Mouse (Mus musculus): ENCODE data around the gene Mllt1.

The Mllt1 gene

DNA sequence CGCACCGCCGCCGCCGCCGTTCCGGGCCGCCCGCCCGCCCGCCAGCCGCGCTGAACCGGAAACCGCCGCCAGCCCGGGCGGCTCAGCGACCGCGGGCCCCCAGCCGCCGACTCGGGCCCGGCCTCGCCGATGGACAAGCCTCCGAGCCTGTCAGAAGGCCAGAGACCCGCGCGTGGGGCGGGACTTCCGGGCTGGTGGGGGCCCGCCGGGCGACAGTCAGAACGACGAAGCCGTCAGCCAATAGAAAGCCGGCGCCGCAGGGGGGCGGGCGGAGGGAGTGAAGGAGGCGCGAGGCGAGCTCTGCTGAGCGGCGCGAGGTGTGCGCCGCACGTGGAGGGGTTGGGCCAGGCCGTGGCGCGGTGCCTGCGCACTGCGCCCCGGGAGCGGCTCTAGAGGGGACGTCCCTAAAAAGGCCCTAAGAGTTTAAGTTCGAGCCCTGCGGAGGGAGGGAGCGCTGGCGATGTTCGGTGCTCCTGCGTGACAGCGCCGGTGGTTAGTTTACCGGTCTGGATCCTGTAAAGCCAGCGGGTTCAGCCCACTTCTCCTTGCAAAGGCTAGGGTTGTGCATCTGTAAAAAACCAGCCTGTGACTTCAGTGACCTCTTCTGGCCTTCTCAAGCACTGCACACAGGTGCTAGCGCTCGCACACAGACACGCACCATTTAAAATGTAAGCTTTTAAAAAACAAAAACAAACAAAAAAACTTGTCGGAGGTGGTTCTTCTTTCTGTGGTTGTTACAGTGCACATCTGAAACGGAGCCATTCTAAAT is at the start of gene Mllt1:
Mllt1 (minus strand) TSS at position 53 of the 769 bp plus-strand sequence.
- peak; percentile 100 for DNase-seq

DNA sequence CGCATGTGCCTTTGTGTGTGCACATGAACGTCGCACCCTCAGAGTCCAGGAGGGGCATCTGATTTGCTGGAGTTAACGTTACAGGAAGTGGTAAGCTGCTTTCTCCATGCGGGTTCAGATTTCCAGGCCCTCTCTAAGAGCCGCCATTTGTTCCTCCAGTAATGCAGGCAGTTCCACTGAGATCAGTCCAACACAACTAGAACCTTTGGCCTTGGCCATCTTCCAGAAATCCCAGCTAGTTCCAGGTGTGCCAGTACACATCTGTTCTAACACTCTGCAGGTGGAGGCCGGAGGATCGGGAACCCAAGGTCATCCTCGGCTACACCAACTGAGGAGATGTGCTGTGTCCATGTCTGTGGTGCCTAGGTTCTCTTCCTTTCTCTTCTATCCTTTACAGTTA is 49.7 kb upstream of the Mllt1 start:
- DNase-seq, result no peak

DNA sequence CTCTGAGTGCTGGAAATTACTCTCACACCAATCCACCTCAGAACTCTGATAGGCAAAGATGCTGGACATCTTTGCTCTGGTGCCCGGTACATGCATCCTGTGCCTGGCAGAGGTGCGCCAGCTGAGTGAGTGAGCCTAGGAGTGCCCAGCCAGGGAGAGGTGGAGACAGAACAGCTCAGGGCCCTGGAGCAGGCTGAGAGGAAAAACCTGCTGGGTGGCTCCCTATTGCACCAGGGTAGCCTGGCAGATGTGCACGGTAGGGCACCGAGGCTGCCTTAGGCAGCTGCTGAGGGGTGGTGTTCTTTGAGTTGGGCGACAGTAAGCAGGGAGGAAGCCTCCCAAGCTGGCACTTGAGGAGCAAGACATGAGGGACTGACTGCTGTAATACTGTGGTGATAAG is 46.8 kb upstream of the Mllt1 start, which contains the start of gene Acer1:
Acer1 (minus strand) TSS at position 114 of the 400 bp plus-strand sequence.
- DNase-seq, result no peak

DNA sequence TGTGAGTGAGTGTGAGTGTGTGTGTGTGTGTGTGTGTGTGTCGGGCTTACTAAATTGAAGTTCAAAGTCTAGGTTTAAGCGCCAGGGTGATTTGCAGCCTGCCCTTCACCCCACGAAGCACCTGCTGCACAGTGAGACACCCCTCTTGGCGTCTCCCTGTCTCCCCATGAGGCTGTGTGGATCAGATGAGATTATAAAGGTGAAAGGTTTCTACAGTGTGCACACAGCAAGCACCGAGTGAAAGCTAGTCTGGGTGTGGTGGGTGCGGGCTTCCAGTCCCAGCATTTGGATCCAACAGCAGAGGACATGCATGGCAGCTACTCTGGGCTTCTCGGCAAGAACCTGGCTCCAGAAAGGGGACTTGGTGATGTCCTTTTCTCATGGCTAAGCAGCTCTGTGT is 45.8 kb upstream of the Mllt1 start:
- DNase-seq, result no peak

DNA sequence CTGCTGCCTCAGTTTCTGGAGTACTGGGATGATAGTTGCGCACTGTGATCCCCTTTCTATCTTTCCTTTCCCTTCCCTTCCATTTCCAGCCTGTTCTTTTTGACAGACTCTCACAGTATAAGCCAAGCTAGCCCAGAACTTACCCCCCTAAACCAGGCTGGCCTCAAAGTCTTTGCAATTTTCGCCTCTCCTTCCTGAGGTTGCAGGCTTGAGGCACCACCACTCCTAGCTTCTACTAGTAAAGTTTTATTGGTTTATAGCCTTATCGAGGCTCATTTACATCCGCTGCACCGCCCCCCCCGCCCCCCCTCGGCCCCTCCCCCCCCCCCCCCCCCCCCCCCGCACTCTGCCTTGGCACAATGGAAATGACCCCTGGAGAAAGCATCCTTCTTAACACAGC is 44.3 kb upstream of the Mllt1 start:
- no peak for DNase-seq

DNA sequence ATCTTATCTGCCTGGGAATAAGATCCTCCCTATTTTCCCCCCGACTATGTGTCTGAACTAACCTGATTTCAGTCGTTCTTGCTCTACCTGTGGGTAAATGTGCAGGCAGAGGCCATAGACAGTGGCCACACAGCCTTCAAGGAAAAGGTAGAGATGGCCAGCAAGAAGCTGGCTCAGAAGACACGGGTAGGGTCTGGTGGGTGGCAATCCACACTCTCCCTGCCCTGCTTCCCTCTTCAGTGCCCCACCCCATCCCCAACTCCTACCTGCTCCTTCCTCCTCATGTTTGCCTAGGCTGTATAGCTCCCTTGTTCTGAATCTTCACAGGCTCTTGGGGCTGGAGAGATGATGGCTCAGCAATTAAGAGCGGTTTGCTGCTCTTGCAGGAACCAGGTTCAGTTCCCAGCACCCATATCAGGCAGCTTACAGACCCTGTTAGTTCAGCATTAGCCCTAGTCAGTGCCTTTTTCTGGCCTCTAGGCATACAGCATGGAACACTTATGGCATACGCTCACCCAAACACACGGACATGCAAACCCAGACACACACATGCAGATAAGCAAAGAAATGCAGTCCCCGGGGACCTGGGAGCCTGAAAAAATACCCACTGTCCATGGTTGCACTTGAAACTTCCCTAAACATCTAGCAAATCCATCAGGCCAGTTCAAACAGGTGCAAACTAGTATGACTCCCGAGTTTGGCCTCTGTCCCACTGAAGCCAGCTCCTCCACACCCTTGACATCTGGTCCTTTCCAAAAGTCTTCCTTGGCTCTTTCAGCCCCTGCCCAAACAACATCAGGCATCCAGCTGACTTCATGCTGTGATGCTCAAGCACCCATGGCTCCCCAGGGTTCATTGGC is 41.5 kb upstream of the Mllt1 start:
- no peak for DNase-seq

DNA sequence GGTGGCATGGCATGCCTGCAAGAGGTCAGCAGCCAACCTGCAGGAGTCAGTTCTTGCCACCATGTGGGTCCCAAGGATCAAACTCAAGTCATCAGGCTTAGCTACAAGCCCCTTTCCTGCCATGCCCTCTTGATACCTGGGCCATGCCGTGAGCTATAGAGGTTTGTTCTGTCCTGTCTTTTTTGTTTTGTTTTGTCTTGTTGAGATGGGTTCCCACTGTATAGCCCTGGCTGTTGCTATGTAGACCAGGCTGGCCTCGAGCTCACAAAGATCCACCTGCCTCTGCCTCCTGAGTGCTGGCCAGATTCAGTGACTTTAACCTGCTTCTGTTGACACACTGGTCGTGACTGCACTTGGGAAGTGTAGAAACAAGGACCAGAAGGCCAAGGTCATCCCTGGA is 40.2 kb upstream of the Mllt1 start:
- no peak for DNase-seq

DNA sequence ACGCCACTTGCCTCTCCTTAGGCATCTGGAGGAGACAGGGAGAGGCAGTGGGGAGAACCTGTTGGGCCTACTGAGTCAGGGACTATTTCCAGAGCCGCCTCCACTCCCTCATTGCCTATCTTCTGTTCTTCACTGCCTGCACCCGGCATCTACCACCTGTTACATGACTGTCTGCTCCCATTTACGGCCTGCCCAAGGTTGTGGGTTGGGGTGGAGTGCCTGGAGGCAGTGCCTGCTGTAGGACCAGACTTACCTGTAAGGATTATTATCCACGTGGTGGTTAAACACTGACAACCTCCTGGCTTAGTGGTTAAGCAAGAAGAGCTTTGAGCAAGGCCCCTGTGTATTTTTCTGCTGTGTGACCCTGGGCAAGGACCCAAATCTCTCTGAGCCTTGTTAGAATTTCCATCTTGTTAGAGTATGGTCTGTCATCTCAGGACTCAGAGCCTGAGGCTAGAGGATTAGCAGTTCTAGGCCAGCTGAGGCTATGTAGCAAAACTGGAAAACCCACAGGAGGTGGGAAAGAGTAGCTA is 39.6 kb upstream of the Mllt1 start:
- no peak for DNase-seq

DNA sequence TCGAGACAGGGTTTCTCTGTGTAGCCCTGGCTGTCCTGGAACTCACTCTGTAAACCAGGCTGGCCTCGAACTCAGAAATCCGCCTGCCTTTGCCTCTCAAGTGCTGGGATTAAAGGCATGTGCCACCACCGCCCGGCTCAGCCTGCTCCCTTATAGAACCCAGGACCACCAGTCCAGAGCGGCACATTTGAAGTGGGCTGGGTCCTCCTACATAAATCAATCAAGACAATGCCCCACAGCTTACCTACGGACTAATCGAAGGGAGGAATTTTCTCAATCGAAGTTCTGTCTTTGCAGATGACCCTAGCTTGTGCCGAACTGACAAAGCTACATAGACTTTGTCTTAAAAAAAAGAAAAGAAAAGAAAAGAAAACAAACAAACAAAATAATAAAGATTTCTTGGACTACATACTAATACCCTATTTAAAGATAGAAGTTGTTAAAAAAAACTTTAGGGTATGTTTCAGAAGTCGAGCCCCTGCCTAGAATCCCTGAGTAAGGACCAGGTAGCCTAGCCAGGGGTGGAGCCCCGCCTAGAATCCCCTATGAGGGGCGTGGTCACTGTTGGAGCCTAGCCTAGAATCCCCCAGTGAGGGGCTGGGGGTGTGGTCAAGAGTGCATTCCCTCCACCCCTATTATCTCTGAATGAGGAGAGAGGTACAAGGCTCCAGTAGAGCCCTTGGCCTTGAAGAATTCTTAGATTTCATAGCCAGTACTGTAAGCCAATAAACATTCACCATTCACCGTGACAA is 38.9 kb upstream of the Mllt1 start:
- no peak for DNase-seq

DNA sequence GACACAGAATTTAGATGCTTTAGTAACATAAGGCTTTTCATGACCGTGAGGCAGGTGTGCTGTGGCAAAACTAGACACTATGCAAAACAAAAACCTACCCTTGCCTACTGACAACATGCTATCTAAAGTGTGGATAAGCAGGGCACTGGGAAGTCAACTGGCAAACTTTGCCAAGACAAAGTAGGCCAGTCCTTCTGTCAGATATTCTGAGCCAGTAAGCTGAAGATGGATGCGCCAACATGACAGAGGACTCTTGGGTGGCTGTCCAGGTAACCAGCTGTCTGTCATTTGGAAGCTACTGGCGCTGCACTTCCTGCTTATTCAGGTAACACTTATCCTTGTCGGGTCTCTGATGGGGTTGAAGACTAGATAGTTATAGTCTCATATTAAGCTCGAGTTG is 34.9 kb upstream of the Mllt1 start:
- DNase-seq, result no peak

DNA sequence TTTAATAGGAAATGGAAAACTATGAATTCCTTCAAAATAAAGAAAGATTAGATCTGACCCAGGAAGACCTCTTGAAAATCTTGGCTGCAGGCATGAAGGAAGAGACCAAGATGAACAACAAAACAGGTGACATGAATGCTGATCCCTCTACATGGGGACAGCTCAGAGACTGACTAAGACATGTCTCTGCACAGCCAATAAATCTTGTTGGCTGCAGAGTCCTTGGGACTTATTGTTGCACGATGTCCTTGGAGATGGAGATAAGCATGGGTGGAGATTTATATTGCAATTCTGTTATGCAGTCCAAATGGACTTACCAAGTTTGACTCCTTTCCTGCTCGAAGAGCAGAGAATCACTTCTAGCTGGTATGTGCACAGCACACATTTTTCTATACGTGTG is 34.1 kb upstream of the Mllt1 start:
- no peak for DNase-seq

DNA sequence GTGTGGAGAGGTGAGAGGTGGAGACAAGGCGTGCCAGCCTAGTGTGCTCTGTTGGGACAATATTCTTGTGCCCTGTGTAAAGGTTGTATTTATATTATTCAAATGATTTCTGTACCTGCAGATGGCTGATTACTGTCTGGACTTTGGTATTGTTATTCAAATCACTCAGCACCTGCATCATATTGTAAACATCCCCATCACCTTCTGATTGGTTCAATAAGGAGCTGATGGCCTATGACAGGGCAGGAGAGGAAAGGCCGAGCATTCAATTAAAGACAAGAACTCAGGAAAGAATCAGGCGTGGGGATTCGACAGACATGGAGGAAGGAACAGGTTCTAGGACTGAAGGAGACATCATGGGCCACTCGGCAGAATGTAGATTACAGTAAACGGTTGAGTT is 28.4 kb upstream of the Mllt1 start:
- DNase-seq, result no peak

DNA sequence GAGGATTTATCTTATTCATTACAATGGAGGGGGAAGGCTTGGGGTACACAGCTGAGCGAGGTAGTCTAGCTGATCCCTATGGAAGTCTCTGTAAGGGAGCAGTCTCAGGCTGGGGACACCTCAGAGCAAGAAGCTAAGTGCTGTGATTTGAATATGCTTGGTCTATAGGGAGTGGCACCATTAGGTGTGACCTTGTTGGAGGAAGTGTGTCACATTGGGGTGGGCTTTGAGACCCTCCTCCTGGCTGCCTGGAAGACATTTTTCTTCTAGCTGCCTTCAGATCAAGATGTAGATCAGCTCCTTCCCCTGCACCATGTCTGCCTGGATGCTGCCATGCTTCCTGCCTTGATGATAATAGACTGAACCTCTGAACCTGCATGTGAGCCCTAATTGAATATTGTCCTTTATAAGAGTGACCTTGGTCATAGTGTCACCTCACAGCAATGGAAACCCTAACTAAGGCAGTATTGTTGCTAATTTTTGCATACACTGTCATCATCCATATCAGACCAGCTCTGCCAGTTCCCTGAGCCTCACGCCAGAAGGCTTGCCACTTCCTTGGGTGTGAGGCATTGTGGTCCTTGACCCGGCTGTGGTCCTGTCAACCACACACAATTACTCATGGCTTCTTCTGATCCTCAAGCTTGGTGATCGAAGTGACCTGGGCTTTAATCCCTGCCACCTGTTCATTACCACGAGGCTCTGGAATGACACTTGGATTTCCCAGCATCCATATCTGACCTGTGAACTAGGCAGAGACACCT is 27.6 kb upstream of the Mllt1 start:
- DNase-seq, result no peak

DNA sequence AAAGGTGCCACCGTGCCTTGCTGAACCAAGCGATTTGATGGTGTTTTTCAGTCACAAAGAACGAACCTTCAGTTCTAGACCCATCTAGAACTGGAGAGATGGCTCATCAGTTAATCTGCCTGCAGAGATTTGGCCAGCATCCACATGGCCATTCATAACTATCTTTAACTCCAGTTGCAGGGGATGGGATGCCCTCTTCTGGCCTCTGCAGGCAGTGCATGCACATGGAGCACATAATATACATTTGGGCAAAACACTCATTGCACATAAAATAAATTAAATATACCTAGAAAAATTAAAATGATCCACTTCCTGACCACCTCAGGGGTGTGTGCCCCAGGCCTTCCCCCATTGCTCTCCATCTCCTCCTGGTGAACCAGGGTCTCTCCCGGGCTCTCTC is 26.7 kb upstream of the Mllt1 start:
- no peak for DNase-seq

DNA sequence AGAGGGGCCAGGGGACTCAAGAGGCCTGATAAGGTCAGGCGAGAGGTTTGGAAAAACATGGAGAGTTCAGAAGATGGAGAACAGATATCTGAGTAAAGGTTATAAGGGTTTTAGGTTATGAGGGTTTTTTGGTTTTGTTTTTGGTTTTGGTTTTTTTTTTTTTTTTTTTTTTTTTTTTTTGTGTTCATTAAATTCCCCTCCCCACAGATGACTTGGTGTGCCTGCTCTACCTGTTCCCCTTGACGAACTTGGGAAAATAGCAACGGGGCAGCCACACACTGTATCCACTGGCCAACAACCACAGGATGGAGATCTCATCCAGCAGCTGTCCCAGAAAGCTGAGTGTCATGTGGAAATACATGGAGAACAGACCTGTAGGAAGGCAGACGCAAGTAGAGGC is 23.5 kb upstream of the Mllt1 start:
- DNase-seq, result no peak

DNA sequence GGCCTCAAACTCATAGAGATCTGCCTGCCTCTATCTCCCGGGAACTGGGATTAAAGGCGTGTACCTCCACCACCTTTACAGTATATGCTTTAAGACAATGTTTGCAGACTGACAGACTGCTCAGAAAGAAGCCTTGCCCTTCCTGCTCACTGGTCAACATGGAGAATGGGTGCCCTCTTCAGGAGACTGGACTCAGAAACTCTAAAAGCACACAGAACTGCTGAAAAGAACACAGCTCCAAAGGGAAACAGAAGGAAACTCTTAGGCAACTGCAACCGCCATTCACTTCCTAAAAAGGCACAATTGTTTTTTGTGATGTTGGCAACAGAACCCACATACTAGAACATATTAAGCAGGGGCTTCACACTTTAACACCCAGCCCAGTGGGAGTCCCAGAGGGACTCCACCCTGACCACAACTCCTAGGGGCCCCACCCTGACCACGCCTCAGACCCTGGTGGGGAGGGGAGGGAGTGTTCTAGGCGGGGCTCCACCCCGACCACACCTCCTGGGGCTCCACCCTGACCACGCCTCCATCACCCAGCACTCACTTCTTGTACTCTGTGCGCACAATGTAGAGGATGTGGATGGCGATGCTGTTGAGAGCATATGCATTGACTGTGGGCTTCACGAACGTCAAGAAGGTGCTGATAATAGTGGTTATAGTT is 22.7 kb upstream of the Mllt1 start:
- DNase-seq, result peak; percentile 44

DNA sequence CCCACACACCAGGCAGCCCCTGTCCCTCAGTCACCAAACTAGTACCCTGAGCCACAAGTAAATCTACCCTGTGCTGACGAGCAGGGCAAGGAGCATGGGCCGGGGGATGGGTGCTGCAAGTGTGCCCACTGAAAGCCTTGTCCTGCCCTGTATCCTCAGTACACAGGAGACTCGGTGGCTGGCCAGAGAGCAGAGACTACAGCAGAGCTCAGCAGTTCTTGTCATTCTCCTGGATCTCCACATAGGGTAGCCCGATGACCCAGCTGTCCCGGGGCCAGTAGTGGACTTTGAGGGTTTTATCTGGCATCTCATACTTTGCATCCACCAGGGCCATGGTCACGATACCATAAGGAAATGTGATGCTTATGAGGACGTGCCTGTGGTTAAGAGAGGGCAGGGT is 19.7 kb upstream of the Mllt1 start:
- no peak for DNase-seq

DNA sequence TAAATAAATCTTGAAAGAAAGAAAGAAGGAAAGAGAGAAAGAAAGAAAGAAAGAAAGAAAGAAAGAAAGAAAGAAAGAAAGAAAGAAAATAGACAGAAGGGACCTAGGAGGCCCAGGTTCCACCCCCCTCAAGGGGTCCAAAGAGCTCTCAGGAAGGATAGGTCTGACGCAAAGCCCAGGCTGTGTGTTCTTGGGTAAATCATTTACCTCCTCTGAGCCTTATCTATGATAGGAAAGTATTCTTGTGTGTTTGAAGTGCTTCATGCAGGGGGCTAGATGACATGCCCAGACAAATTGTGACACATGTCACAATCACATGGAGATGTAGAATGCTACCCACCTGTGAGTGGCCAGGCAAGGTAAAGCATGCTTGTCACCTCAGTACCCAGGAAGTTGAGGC is 17.4 kb upstream of the Mllt1 start:
- DNase-seq, result no peak

DNA sequence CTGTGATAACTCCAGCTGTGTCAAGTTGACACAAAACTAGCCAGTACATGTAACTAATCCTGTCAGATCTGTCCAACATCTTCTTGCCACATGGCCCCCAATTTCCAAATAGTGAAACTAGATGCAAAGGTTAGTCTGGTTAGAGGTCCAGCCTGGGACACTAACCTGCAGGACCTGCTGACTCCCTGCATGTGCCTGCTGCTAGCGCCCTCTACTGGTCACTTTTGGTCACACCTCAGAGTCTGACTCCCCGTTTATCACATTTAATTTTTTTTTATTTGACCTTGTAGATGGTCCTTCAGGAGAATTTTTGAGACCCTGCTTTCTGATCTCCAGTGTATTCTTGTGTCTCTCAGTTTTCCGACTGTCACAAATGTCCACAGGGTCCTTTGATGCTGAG is 15.7 kb upstream of the Mllt1 start:
- DNase-seq, result peak; percentile 77

DNA sequence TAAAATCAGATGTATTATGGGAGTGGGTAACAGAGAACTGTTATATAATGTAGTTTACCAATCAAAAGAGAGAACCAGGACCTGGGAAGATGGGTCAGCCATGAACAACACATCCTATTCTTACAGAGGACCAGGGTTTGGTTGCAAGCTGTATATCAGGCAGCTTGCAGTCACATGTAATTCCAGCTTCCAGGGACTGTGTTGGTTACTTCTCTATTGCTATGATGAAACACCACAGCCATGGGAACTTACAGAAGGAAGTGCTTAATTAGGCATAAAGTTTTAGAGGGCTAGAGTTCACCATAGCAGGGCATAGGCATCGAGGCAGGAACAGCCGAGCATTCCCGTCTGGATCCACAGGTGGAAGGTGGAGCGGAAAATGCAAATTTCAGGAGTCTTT is 3.5 kb upstream of the Mllt1 start:
- DNase-seq, result no peak

DNA sequence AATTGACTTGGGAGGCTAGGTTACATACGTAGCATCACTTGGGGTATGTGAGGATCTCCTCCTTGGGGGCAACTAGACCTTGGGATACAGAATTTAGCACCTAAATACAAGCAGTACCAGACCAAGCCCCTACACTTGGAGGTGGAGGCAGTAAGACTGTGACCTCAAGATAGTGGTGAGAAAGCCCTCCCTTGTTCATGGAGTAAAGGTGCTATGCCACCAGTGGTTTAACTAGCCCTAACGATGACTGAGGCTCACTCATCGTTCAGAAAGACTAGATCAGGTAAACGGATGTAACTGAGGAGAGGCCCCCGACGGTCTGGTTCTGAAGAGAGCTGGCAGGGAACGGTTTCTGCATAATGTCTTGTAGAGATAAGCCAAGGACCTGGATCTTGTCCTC is 1.5 kb upstream of the Mllt1 start:
- no peak for DNase-seq
